Mouse (Mus musculus) skeletal muscle tissue, adult 2 months (tissue): ENCODE data around the gene Parva.
A peak's percentile ranks its signal among the peaks of the same experiment; 100 is the strongest.

Source experiments
- DNase-seq: peaks from one replicate; pipeline ENCODE4 v3.0.0-alpha.2; 2012; ENCODE audit warnings: low read depth, low spot score

Parva gene

GRCm38 (mm10) chr7:112427357-112428157 is at the start of gene Parva:
Parva (plus strand) TSS chr7:112427505.
- peak; percentile 46 for DNase-seq

- no peak for DNase-seq
These were observed 49.2 kb upstream of the Parva start for GRCm38 (mm10) chr7:112378056-112378455.

- DNase-seq: no peak
These were observed 48.8 kb upstream of the Parva start for GRCm38 (mm10) chr7:112378476-112378875.

- no peak for DNase-seq
These were observed 40.8 kb upstream of the Parva start for GRCm38 (mm10) chr7:112386521-112386920.

- DNase-seq: no peak
These were observed 39.4 kb upstream of the Parva start for GRCm38 (mm10) chr7:112387876-112388275.

- DNase-seq: no peak
These were observed 38.9 kb upstream of the Parva start for GRCm38 (mm10) chr7:112388363-112388875.

- no peak for DNase-seq
These were observed 37.6 kb upstream of the Parva start for GRCm38 (mm10) chr7:112389611-112390251.

- no peak for DNase-seq
These were observed 36.9 kb upstream of the Parva start for GRCm38 (mm10) chr7:112390252-112390936.

- no peak for DNase-seq
These were observed 36.2 kb upstream of the Parva start for GRCm38 (mm10) chr7:112390937-112391605.

- no peak for DNase-seq
These were observed 29.5 kb upstream of the Parva start for GRCm38 (mm10) chr7:112397786-112398185.

GRCm38 (mm10) chr7:112399425-112400170 is 27.7 kb upstream of the Parva start:
- no peak for DNase-seq

- peak; percentile 68 for DNase-seq
These were observed 27.1 kb upstream of the Parva start for GRCm38 (mm10) chr7:112400175-112400574.

- DNase-seq: no peak
These were observed 22.2 kb upstream of the Parva start for GRCm38 (mm10) chr7:112405061-112405460.

- no peak for DNase-seq
These were observed 21.7 kb upstream of the Parva start for GRCm38 (mm10) chr7:112405578-112405977.

GRCm38 (mm10) chr7:112407597-112407996 is 19.7 kb upstream of the Parva start:
- DNase-seq: no peak

GRCm38 (mm10) chr7:112409991-112410390 is 17.3 kb upstream of the Parva start:
- no peak for DNase-seq

GRCm38 (mm10) chr7:112413286-112413685 is 14.0 kb upstream of the Parva start:
- no peak for DNase-seq

GRCm38 (mm10) chr7:112416058-112416526 is 11.2 kb upstream of the Parva start:
- no peak for DNase-seq

GRCm38 (mm10) chr7:112416730-112417513 is 10.4 kb upstream of the Parva start:
- DNase-seq: no peak

GRCm38 (mm10) chr7:112417598-112417997 is 9.7 kb upstream of the Parva start:
- DNase-seq: no peak
